Mouse (Mus musculus) bone marrow macrophage, adult 2 months (primary cell): Measurements from ENCODE around the gene Stox1. TPM values are rescaled to one million over a fixed set of nuclear protein-coding genes. Genes with fewer than 3 reads are reported as not detected.
A peak's percentile ranks its signal among the peaks of the same experiment; 100 is the strongest.

ENCODE experiments used
- H3K27ac ChIP-seq: 2 replicates; pipeline ENCODE4 v1.5.1; 2012; ENCODE audit warnings: low read depth, low read length; ENCODE audit not compliant: insufficient read depth
- H3K4me1 ChIP-seq: 2 replicates; pipeline ENCODE4 v1.6.1; 2012; ENCODE audit warnings: low read length; ENCODE audit not compliant: control insufficient read depth, insufficient read depth
- H3K4me3 ChIP-seq: 2 replicates; pipeline ENCODE4 v1.5.1; 2012; ENCODE audit warnings: mild to moderate bottlenecking, low read length, moderate library complexity; ENCODE audit not compliant: insufficient read depth
- CTCF ChIP-seq: IDR thresholded peaks from 2 replicates; pipeline ENCODE4 v1.5.1; 2012; ENCODE audit warnings: low read depth, mild to moderate bottlenecking, low read length, moderate library complexity
- POLR2A ChIP-seq: IDR thresholded peaks from 2 replicates; pipeline ENCODE4 v1.6.1; 2012; ENCODE audit warnings: mild to moderate bottlenecking, low read depth, low read length, borderline replicate concordance
- polyA plus RNA-seq: library from polyadenylated mRNA; stranded (reverse); fragments of >200 nt; gene quantifications from 2 replicates; pipeline ENCODE4 v1.2.4, GENCODE M21; 2012; ENCODE audit not compliant: missing spikeins, insufficient read depth, insufficient read length

Gene Stox1
- polyA plus RNA-seq, 1 experiment: not detected

DNA sequence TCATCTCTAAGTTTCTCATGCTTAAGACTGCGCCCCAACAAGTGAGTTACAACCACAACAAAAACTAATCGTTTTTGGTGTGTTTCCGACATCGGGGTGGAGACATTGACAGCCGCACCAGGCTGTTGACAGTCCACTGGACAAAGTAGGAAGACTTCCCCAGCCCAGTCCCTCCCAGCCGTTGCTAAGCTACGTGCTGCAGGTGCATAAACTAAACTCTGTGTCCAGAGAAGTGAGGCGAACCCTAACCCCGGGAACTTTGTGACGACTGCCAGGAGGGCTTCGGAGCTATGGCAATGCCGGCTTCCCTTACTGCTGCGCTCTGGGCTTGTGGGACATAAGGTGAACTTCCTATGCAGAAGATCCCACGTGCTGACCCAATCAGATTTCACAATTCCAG is 56.7 kb downstream of the Stox1 start:
- TF ChIP-seq POLR2A (no peak), CTCF (no peak)
- Histone ChIP-seq H3K4me3 (no peak overlapping the region), H3K27ac (no peak overlapping the region), H3K4me1 (no peaks in the 10 kb centered on the region)

DNA sequence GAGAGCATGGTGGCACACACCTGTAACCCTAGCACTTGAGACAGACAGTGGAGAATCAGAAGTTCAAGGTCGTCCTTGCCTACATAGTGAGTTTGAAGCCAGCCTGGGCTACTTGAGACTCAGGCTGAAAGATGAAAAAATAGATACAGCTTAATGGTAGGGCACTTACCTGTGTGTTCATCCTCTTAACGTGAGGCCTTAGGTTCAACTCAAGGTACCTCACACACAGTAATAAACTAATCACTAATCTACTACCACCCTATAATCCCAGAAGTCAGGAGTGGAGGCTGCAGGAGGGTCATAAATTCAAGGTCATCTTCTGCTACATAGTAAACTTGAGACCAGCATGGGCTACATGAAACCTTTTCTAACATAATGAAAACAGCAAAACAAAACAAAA is 57.5 kb downstream of the Stox1 start:
- no peak overlapping the region for H3K27ac ChIP-seq
- no peak overlapping the region for H3K4me3 ChIP-seq
- TF ChIP-seq CTCF (no peak), POLR2A (no peak)
- no peaks in the 10 kb centered on the region for H3K4me1 ChIP-seq

DNA sequence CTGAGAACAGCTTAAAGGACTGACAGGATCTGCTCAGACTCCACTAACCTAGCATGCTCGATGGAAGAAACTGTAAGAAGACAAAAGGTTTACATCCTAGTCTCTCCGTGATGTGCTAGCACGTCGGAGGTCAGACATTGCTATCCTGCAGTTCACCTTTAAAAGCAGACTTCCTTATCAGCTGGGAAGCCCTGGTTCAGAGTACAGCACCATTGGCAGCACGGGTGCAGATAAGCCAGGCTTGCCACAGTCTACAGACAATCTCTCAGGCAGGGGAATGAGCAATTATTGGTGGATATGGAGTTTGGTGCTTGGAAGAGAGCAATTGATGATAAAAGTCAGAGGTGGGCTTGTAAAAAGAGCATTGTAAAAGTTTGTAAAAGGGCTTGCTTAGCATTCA is 57.9 kb downstream of the Stox1 start:
- TF ChIP-seq CTCF (no peak), POLR2A (no peak)
- Histone ChIP-seq H3K4me3 (no peak overlapping the region), H3K27ac (no peak overlapping the region), H3K4me1 (no peaks in the 10 kb centered on the region)

DNA sequence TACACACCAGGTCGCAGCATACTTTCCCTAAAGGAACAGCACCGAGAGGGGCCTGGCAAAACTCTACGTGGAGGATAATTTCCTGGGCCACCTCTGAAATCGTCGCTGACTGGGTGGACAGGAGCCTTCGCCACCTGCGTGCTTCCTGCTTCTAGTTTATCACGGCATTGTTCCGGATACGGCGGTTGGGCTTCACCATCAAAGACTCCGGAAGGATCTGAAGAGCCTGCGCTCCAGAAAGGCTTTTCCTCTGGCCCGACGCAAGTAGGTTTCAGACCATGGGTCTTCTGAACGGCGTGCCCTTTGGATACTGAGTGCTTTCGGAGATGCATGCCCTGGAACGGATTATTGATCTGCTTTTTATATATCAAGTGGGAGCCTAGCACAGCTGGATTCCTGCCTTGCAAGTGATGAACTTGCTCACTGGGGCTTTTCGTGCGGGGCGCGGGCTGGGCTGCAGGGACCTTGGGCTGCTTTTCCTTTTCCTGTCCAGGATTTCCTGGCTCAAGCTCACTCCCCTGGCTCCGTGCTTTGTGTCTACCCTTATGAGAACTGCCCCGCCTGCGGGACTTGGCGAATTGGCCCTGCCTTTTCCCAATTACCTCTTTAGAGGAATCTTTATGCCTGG is 60.9 kb downstream of the Stox1 start:
- Histone ChIP-seq H3K4me1 (no peaks in the 10 kb centered on the region), H3K4me3 (no peak overlapping the region), H3K27ac (no peak overlapping the region)
- TF ChIP-seq POLR2A (no peak), CTCF (no peak)

DNA sequence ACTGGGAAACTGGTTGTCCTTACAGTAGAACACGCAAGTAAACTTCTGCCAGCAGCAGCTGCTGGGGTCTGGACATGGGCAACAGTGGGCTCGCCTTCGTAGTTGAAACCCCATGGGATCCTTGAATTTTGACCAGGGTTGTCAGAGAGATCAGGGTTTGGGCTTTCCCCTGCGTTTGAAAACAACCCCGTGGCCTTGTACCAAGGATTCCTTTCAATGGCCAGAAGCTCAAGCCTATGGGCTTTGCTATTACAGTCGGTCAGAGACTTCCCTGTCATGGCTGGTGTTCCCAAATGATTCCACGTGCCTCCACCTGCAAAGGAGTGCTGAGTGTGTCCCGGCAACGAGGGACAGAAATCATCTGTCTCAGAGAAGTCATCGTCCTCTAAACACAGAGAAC is 61.8 kb downstream of the Stox1 start:
- TF ChIP-seq POLR2A: no peak
- no peak for TF ChIP-seq CTCF
- Histone ChIP-seq H3K27ac (no peak overlapping the region), H3K4me3 (no peak overlapping the region), H3K4me1 (no peaks in the 10 kb centered on the region)

DNA sequence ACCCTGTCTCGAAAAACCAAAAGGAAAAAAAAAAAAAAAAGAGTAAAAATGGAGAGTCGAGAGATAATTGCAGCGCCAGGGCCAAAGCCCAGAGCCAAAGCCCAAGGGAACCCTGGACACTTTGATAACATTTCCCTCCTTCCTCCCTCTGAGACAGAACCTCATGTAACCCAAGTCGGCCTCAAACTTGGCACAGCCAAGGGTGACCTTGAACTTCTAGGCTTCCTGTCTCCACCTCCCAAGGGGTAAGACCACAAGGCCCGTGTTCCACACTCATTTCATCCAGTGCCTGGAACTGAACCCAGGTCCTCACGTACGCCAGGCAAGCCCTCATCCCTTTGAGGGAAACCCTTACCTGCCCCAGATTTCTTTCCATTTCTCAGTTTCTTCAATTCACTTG is 69.2 kb downstream of the Stox1 start:
- Histone ChIP-seq H3K4me3 (no peak overlapping the region), H3K4me1 (no peaks in the 10 kb centered on the region), H3K27ac (no peak overlapping the region)
- TF ChIP-seq POLR2A: no peak
- TF ChIP-seq CTCF: no peak

DNA sequence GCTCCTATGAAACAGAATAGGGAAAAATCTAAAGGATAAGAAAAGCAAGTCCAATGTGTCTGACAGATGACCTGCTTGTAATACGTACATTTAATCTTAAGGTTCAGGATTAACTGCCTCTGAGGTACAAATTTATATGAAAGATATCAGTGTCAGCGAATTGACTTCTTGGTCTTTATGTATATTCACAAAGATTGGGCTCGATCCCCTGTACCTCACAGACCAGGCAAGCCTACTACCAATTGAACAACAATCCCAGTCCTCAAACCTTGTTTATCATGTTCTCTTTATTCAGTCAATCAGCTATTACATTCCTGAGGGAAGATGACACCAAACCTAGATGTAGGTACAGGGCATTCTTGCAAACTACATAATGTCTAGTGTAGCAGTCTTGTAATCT is 74.0 kb downstream of the Stox1 start:
- H3K27ac ChIP-seq: peak overlapping the region; percentile 64
- TF ChIP-seq POLR2A (no peak), CTCF (no peak)

DNA sequence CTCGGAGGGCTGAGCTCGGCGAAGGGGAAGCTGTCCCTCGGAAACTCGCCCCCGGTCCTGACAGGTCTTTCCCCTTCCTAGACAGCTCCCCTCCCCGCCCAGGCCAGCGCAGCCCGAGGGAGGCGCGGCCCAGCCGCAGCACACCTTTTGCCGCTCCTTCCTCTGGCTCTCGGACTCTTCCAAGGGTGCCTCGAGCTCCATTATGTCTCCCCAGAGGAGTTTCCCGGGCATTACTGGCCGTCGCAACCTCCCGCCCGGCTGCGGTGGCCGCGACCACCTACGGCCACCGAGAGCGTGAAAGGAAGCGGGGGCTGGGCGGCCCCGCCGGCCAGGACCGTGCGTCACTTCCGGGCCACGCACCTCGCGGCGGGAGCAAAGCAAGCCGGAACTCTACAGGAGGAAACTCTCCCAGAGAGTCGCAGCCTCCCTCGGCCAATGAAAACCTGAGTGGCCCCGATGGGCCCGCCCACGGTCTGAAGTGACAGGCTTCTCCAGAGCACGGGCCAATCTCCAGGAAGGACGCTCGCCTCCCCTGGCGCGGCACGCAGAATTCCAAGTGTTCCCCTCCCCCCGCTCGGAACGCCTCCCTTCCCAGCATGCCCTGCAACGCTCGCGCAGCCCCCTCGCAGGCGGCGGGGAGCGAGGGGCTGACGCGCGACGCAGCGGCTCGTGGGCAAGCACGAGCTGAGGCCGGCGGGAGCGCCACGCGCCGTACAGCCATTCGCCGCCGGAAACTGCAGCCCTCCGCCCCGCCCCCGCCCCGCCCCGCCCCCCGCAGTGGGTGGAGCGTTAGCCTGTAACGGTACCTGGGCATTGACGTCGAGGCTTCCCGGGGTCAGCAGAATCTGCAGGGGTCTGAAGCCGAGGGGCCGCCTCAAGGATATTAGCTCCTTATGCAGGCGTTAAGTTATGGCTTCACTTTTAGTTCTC is 74.8 kb downstream of the Stox1 start, which contains the start of gene Ddx50:
Gene Ddx50 (minus strand): TSS at position 338 of the 930 bp plus-strand sequence.
- peak within 1 kb of the TSS; percentile 78 for H3K27ac ChIP-seq
- peaks cover 4% of the 10 kb centered on the region; the same call in 1 of the 2 replicates for H3K4me1 ChIP-seq
- TF ChIP-seq POLR2A (no peak), CTCF (no peak)
- peak within 1 kb of the TSS; percentile 93 for H3K4me3 ChIP-seq

More for the DNA sequence above, 74.0 kb downstream of the Stox1 start:
- peaks cover 4% of the 10 kb centered on the region; the same call in 1 of the 2 replicates for H3K4me1 ChIP-seq
- peak overlapping the region; percentile 93 for H3K4me3 ChIP-seq

DNA sequence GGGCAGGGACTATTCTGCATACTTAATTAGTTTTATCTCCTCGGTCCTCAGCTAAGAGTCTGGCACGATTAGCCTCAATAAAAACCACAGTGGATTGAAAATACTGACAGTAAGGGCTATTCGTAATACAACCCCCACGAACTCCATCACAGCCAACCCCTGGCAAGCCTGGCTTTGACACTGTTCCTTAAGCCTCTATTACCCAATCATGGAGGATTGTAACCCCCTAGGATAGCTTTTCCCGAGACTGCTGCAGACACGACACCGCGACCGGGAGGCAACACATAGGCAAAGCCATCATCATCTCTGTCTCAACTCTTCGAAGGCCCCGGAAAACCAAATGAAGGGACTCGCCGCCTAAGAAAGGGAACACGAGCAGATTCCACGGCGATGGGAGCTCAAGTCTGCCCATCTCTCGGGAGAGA is 75.6 kb downstream of the Stox1 start:
- Histone ChIP-seq H3K4me1 (peaks cover 4% of the 10 kb centered on the region; the same call in 1 of the 2 replicates), H3K27ac (peak overlapping the region; percentile 78), H3K4me3 (peak overlapping the region; percentile 93)
- TF ChIP-seq POLR2A: no peak; the same call in 1 of the 2 replicates
- no peak for TF ChIP-seq CTCF

Other genes with a start within 250 kb of the Stox1 start
- 110 and 117 TPM in 2 replicates for gene Vps26a, start 239.3 kb downstream of the Stox1 start, polyA plus RNA-seq
- gene Srgn, start 198.7 kb downstream of the Stox1 start, polyA plus RNA-seq: 253 and 281 TPM in 2 replicates
- 36.9 and 40.0 TPM in 2 replicates for gene Kif1bp, start 147.7 kb downstream of the Stox1 start, polyA plus RNA-seq
- gene Ddx21, start 123.8 kb downstream of the Stox1 start, polyA plus RNA-seq: 16.7 and 18.1 TPM in 2 replicates
- 57.7 and 59.5 TPM in 2 replicates for gene Ddx50, start 74.9 kb downstream of the Stox1 start, polyA plus RNA-seq
- gene Ccar1, start 66.2 kb upstream of the Stox1 start, polyA plus RNA-seq: 82.6 and 93.4 TPM in 2 replicates
- 0.67 TPM in 1 of 2 replicates, not detected in the other for gene Tet1, start 182.9 kb upstream of the Stox1 start, polyA plus RNA-seq
- gene Slc25a16, start 194.5 kb upstream of the Stox1 start, polyA plus RNA-seq: 15.1 and 17.3 TPM in 2 replicates
- 17.3 and 18.3 TPM in 2 replicates for gene Dna2, start 220.9 kb upstream of the Stox1 start, polyA plus RNA-seq